Mouse (Mus musculus) urinary bladder, adult 18-20 months (tissue): Measurements from ENCODE around the gene Il1f8.
A peak's percentile ranks its signal among the peaks of the same experiment; 100 is the strongest.
"Not testable (repeated sequence)": the region's sequence is repeated elsewhere in the genome, so short reads cannot be mapped to it uniquely, and the experiment has no call there.

Source experiments
- DNase-seq, 2 experiments: peaks; one replicate each; pipeline ENCODE4 v3.0.0; 2022; ENCODE audit warnings: low spot score in 2 of 2, mixed read lengths in 2 of 2

The Il1f8 gene

GRCm38 (mm10) chr2:24152861-24153260 is at the start of gene Il1f8:
Il1f8 (plus strand) TSS chr2:24153161.
- no peak for DNase-seq

- no peak for DNase-seq
Measured at GRCm38 (mm10) chr2:24103619-24104289, 49.2 kb upstream of the Il1f8 start.

GRCm38 (mm10) chr2:24109085-24109484 is 43.9 kb upstream of the Il1f8 start:
- DNase-seq, result no peak

- DNase-seq, result no peak
Measured at GRCm38 (mm10) chr2:24134373-24134772, 18.6 kb upstream of the Il1f8 start.

GRCm38 (mm10) chr2:24181683-24182331 is 28.8 kb downstream of the Il1f8 start:
- DNase-seq, result peak; percentile 19 to 33

GRCm38 (mm10) chr2:24182423-24183147 is 29.6 kb downstream of the Il1f8 start:
- not testable (repeated sequence) for DNase-seq

GRCm38 (mm10) chr2:24184092-24184491 is 31.1 kb downstream of the Il1f8 start:
- not testable (repeated sequence) for DNase-seq

GRCm38 (mm10) chr2:24186176-24186575 is 33.2 kb downstream of the Il1f8 start, which contains the start of gene Il1f9:
Il1f9 (plus strand) TSS chr2:24186476.
- no peak for DNase-seq

GRCm38 (mm10) chr2:24187585-24187984 is 34.6 kb downstream of the Il1f8 start:
- no peak for DNase-seq

GRCm38 (mm10) chr2:24188189-24188588 is 35.2 kb downstream of the Il1f8 start:
- no peak for DNase-seq
